Mouse (Mus musculus): ENCODE data around the gene Metap2. TPM values are rescaled to one million over a fixed set of nuclear protein-coding genes. Genes with fewer than 3 reads are reported as not detected.
"Not testable (repeated sequence)": the region's sequence is repeated elsewhere in the genome, so short reads cannot be mapped to it uniquely, and the experiment has no call there.

Gene Metap2
- total RNA-seq, 1 experiment, result 206 TPM

GRCm38 (mm10) chr10:93812098-93812497 is 84.8 kb downstream of the Metap2 start:
- no peak for TF ChIP-seq HCFC1 (IDR thresholded peaks at IDR 0.05; ENCODE audit: borderline replicate concordance, insufficient read depth, low read length)
- TF ChIP-seq CHD2 (IDR thresholded peaks at IDR 0.05; ENCODE audit: low read depth, low read length), result no peak
- no peak for TF ChIP-seq MAFK (IDR thresholded peaks at IDR 0.05; ENCODE audit: insufficient read depth, low read depth, low read length)
- TF ChIP-seq ZC3H11A (IDR thresholded peaks at IDR 0.05; ENCODE audit: borderline replicate concordance, low read depth, low read length), result no peak
- no peak for TF ChIP-seq ZNF384 (IDR thresholded peaks at IDR 0.05; ENCODE audit: low read depth, low read length)
- in situ Hi-C loops (cut with MboI; ENCODE audit: low sequenced_read_pairs in 2 of 2, unreplicated experiment in 2 of 2), result loop anchor here in 1 of 2 experiments (25.0 kb wide), 2 partner anchors 375 to 750 kb away; no protein-coding TSS in a partner anchor

DNA sequence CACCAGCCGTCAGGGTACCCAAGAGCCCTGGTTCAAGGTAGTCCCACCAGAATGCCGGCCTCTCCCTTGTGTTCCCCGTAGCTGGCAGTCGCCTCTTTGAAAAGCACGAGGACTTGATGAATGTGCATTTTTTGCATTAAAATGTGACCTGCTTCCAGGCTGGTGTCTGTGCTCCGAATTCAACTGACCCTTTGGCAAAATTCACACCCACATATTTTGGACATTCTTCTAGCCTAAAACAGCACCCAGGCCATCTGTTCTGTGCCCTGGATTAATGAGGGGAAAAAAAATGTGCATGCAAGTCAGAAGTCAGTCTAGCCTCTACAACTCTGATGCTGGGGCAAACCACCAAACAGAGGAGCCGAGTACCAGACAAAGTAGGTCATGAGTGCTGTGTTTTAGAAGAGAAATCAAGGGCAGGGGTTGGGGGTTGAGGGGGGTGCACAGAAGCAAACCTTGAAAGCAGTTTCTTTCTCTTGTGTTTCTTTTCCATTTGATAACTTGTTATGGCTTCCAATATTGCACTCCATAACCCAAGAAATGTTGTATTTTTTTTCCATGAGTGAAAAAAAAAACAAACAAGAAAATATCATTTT is 86.2 kb downstream of the Metap2 start:
- in situ Hi-C loops (cut with MboI; ENCODE audit: low sequenced_read_pairs in 2 of 2, unreplicated experiment in 2 of 2), result loop anchor here in 1 of 2 experiments (25.0 kb wide), 2 partner anchors 373 to 748 kb away; no protein-coding TSS in a partner anchor
- Histone ChIP-seq H3K9ac (ENCODE audit: insufficient read depth, low read depth, low read length, poor library complexity, severe bottlenecking) (no peak overlapping the region), H3K9me3 (ENCODE audit: control insufficient read depth, insufficient read depth, low read depth, low read length) (no peaks in the 10 kb centered on the region), H3K36me3 (ENCODE audit: control insufficient read depth, insufficient read depth, low read length, poor library complexity, severe bottlenecking) (no peaks in the 10 kb centered on the region), H3K27ac (ENCODE audit: insufficient read depth, low read depth, low read length, poor library complexity, severe bottlenecking) (no peak overlapping the region), H3K4me3 (ENCODE audit: insufficient read depth in 1 of 2, low read depth in 1 of 2, low read length in 2 of 2, poor library complexity in 1 of 2, severe bottlenecking in 1 of 2) (no peak overlapping the region), H3K4me1 (ENCODE audit: control insufficient read depth in 2 of 2, insufficient read depth in 2 of 2, low read length in 2 of 2, poor library complexity in 1 of 2) (peaks cover 2 to 3% of the 10 kb centered on the region in 2 experiments; a peak in 1 of 4 replicates)
- no peak for DNase-seq (ENCODE audit: low read depth, low spot score)
- TF ChIP-seq MAFK (IDR thresholded peaks at IDR 0.05; ENCODE audit: insufficient read depth, low read depth, low read length), result no peak
- TF ChIP-seq ZNF384 (IDR thresholded peaks at IDR 0.05; ENCODE audit: low read depth, low read length), result no peak
- TF ChIP-seq ZC3H11A (IDR thresholded peaks at IDR 0.05; ENCODE audit: borderline replicate concordance, low read depth, low read length), result no peak
- TF ChIP-seq CHD2 (IDR thresholded peaks at IDR 0.05; ENCODE audit: low read depth, low read length), result no peak
- no peak for TF ChIP-seq HCFC1 (IDR thresholded peaks at IDR 0.05; ENCODE audit: borderline replicate concordance, insufficient read depth, low read length)

More at GRCm38 (mm10) chr10:93812098-93812497, 84.8 kb downstream of the Metap2 start:
- Histone ChIP-seq H3K4me3 (ENCODE audit: insufficient read depth in 1 of 2, low read depth in 1 of 2, low read length in 2 of 2, poor library complexity in 1 of 2, severe bottlenecking in 1 of 2) (no peak overlapping the region), H3K9me3 (ENCODE audit: control insufficient read depth, insufficient read depth, low read depth, low read length) (no peaks in the 10 kb centered on the region), H3K27ac (ENCODE audit: insufficient read depth, low read depth, low read length, poor library complexity, severe bottlenecking) (no peak overlapping the region), H3K36me3 (ENCODE audit: control insufficient read depth, insufficient read depth, low read length, poor library complexity, severe bottlenecking) (no peaks in the 10 kb centered on the region), H3K9ac (ENCODE audit: insufficient read depth, low read depth, low read length, poor library complexity, severe bottlenecking) (no peak overlapping the region), H3K4me1 (ENCODE audit: control insufficient read depth in 2 of 2, insufficient read depth in 2 of 2, low read length in 2 of 2, poor library complexity in 1 of 2) (peaks cover 2 to 3% of the 10 kb centered on the region in 2 experiments; a peak in 1 of 4 replicates)
- no peak for DNase-seq (ENCODE audit: low read depth, low spot score)

DNA sequence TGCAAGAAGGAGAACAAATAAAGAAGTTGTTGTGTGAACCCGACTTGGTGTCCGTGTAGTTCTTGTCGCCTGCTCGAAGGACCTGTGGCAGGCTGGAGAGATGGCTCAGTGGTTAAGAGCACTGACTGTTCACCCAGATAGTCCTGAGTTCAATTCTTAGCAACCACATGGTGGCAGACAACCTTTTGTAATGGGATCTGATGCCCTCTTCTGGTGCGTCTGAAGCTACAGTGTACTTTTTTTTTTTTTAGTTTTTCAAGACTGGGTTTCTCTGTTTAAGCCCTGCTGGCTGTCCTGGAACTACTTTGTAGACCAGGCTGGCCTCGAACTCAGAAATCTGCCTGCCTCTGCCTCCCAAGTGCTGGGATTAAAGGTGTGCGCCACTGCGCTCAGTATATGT is 87.5 kb downstream of the Metap2 start:
- DNase-seq (ENCODE audit: low read depth, low spot score); H3K4me3 ChIP-seq (ENCODE audit: insufficient read depth in 1 of 2, low read depth in 1 of 2, low read length in 2 of 2, poor library complexity in 1 of 2, severe bottlenecking in 1 of 2); H3K4me1 ChIP-seq (ENCODE audit: control insufficient read depth in 2 of 2, insufficient read depth in 2 of 2, low read length in 2 of 2, poor library complexity in 1 of 2); H3K9me3 ChIP-seq (ENCODE audit: control insufficient read depth, insufficient read depth, low read depth, low read length); H3K9ac ChIP-seq (ENCODE audit: insufficient read depth, low read depth, low read length, poor library complexity, severe bottlenecking); H3K36me3 ChIP-seq (ENCODE audit: control insufficient read depth, insufficient read depth, low read length, poor library complexity, severe bottlenecking); H3K27ac ChIP-seq (ENCODE audit: insufficient read depth, low read depth, low read length, poor library complexity, severe bottlenecking): not testable (repeated sequence)
- 0 out of 2 replicates have a peak, but pooled peaks have one; percentile 43 for TF ChIP-seq ZNF384 (IDR thresholded peaks at IDR 0.05; ENCODE audit: low read depth, low read length)
- in situ Hi-C loops (cut with MboI; ENCODE audit: low sequenced_read_pairs in 2 of 2, unreplicated experiment in 2 of 2), result loop anchor here in 1 of 2 experiments (25.0 kb wide), 2 partner anchors 372 to 747 kb away; no protein-coding TSS in a partner anchor

Other genes with a start within 250 kb of the Metap2 start
- 19.7 and 30.5 TPM in 2 replicates for gene Usp44, start 65.5 kb downstream of the Metap2 start, total RNA-seq (2012; rRNA removed)
- 13.6 and 18.8 TPM in 2 replicates for gene Vezt, start 138.7 kb upstream of the Metap2 start, total RNA-seq (2012; rRNA removed)
- gene Fgd6, start 138.9 kb upstream of the Metap2 start, total RNA-seq (2012; rRNA removed), result 3.5 and 4.4 TPM in 2 replicates

All from ES-E14 (cell line).